Mouse (Mus musculus): ENCODE results near the gene Crocc2. TPM values are rescaled to one million over a fixed set of nuclear protein-coding genes. Genes with fewer than 3 reads are reported as not detected.

Gene Crocc2
- total and polyA plus RNA-seq, 3 experiments = 0.09 to 0.35 TPM; not detected in 1

DNA sequence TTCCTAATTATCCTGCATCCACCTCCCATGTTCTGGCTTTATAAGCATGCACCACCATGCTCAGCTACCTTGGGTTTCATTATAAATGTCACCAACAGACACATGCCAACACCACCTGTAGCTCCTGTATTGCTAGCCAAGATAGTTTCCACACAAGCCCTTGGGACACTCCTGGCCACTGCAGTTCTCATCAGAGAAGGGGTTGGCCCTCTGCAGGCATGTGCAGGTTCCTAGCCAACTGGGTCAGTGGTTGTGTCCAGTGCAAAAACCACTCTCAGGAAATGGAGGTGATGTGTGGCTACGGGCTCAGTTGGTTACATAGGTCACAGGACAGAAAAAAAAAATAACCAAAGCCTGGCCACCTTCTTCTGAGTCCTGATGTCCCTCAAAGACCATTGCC lies 25.7 kb upstream of the Crocc2 start:
- Histone ChIP-seq H3K4me1 (ENCODE audit: control insufficient read depth, insufficient read depth, low read length) (no peaks in the 10 kb centered on the region; the same call in 1 of the 2 replicates), H3K27me3 (ENCODE audit: control insufficient read depth, insufficient read depth, low read length) (no peaks in the 10 kb centered on the region), H3K4me3 (no peak overlapping the region), H3K9ac (ENCODE audit: low read depth, low read length) (no peak overlapping the region), H3K79me2 (replicated peaks; ENCODE audit: control insufficient read depth, insufficient read depth, low read length) (no peaks in the 10 kb centered on the region), H3K27ac (no peak overlapping the region), H3K36me3 (ENCODE audit: control insufficient read depth, insufficient read depth, low read length) (no peaks in the 10 kb centered on the region)
- intact Hi-C loops (cut with DNase I) = no loop called here
- WGBS = 39% methylated on average over 1 of the region's 1 CpGs
- DNase-seq = peak in 1 of 2 experiments; percentile 32
- TF ChIP-seq EP300 (IDR thresholded peaks at IDR 0.05; ENCODE audit: insufficient read depth, low read depth, low read length) (no peak), CTCF (IDR thresholded peaks at IDR 0.05) (no peak), POLR2A (IDR thresholded peaks at IDR 0.05; ENCODE audit: insufficient read depth, low read depth, low read length) (no peak)

DNA sequence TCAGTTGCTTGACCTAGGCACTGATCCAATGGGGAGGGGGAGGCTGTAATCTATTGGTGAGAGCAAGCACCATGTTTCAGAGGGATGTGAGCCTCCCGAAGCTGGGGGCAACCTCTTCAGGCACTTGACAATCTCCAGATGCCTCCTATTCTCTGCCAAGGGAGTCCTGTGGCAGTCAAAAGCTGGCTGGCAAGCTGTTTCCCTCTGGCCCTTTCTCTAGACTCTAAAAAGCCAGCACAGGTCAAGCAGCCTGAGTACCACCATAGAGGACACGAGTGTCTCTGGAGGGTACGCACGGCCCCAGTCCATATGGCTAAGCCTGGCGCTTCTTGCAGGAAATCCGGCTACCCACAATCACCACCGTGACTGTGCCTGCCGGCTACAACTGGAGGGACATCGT lies 24.3 kb upstream of the Crocc2 start:
- H3K27ac ChIP-seq = no peak overlapping the region
- H3K27me3 ChIP-seq (ENCODE audit: control insufficient read depth, insufficient read depth, low read length) = no peaks in the 10 kb centered on the region
- H3K4me3 ChIP-seq = no peak overlapping the region
- DNase-seq = peak in 1 of 2 experiments; percentile 58
- H3K79me2 ChIP-seq (replicated peaks; ENCODE audit: control insufficient read depth, insufficient read depth, low read length) = no peaks in the 10 kb centered on the region
- no peaks in the 10 kb centered on the region; the same call in 1 of the 2 replicates for H3K4me1 ChIP-seq (ENCODE audit: control insufficient read depth, insufficient read depth, low read length)
- no peak overlapping the region for H3K9ac ChIP-seq (ENCODE audit: low read depth, low read length)
- WGBS = 56% methylated on average over 9 of the region's 9 CpGs
- intact Hi-C loops (cut with DNase I) = no loop called here
- H3K36me3 ChIP-seq (ENCODE audit: control insufficient read depth, insufficient read depth, low read length) = no peaks in the 10 kb centered on the region
- TF ChIP-seq POLR2A (IDR thresholded peaks at IDR 0.05; ENCODE audit: insufficient read depth, low read depth, low read length) (no peak), CTCF (IDR thresholded peaks at IDR 0.05) (no peak), EP300 (IDR thresholded peaks at IDR 0.05; ENCODE audit: insufficient read depth, low read depth, low read length) (no peak)

DNA sequence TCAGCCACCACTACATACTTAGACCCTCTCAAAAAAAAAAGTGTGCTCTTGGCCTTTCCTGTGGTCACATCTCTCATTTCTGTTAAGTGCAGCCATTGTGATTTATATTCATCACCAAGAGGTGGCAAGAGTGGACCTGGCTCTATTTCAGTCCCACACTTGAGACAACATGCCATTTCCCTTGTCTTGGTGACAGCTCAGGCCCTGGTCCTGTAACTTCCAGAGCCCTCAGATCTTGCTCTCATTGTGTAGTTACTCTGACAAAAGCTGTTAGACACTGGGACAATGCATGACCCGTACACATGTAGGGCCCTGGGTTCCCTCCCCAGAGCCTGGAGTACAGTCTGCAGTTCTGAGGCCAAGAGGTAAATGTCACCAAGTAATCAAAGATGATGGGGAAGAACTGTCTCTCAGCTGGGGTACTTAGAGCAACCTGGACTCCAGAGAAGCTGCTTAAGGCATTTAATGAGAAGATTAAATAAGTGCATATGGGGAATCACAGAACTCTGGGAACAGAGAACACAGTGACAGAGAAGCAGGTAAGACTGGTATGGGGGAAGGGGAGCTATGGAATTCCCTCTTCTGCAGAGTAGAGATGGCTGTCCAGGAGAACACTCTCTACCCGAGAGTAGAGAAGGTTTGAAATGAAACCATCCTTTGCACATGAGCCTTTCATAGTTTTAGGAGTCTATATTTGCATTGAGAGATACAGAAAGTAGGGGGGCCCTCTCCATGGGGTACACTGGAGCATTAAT lies 17.4 kb upstream of the Crocc2 start:
- 46% methylated on average over 2 of the region's 2 CpGs for WGBS

DNA sequence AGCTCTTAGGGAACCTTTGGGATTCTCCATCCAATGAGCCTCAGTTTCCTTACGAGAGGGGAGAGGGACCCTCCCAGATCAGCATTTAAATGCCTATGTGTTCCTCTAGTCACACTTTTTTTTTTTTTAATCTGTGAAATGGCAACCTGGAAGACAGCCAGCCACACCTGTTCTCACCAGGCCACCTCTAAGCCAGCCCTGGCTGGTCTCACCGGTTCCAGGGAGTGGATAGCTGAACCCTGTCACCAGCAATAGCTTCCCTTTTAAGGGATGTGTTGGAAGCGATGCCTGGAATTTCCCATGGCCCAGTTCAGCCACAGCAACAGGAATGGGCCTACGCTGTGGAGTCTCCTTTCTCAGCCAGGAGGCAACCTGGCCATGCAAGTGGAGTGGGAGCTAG lies 11.0 kb upstream of the Crocc2 start:
- H3K9ac ChIP-seq (ENCODE audit: low read depth, low read length) = no peak overlapping the region
- 64% methylated on average over 4 of the region's 4 CpGs for WGBS
- H3K36me3 ChIP-seq (ENCODE audit: control insufficient read depth, insufficient read depth, low read length) = no peaks in the 10 kb centered on the region
- no peak overlapping the region for H3K27ac ChIP-seq
- no peak overlapping the region for H3K4me3 ChIP-seq
- H3K27me3 ChIP-seq (ENCODE audit: control insufficient read depth, insufficient read depth, low read length) = no peaks in the 10 kb centered on the region
- intact Hi-C loops (cut with DNase I) = no loop called here
- H3K79me2 ChIP-seq (replicated peaks; ENCODE audit: control insufficient read depth, insufficient read depth, low read length) = no peaks in the 10 kb centered on the region
- TF ChIP-seq EP300 (IDR thresholded peaks at IDR 0.05; ENCODE audit: insufficient read depth, low read depth, low read length) (no peak), CTCF (IDR thresholded peaks at IDR 0.05) (no peak), POLR2A (IDR thresholded peaks at IDR 0.05; ENCODE audit: insufficient read depth, low read depth, low read length) (no peak)
- DNase-seq = no peak
- no peaks in the 10 kb centered on the region for H3K4me1 ChIP-seq (ENCODE audit: control insufficient read depth, insufficient read depth, low read length)

More for the DNA sequence above, 17.4 kb upstream of the Crocc2 start:
- intact Hi-C loops (cut with DNase I) = no loop called here
- Histone ChIP-seq H3K36me3 (ENCODE audit: control insufficient read depth, insufficient read depth, low read length) (no peaks in the 10 kb centered on the region), H3K79me2 (replicated peaks; ENCODE audit: control insufficient read depth, insufficient read depth, low read length) (no peaks in the 10 kb centered on the region), H3K4me1 (ENCODE audit: control insufficient read depth, insufficient read depth, low read length) (no peaks in the 10 kb centered on the region), H3K27ac (no peak overlapping the region), H3K4me3 (no peak overlapping the region), H3K27me3 (ENCODE audit: control insufficient read depth, insufficient read depth, low read length) (no peaks in the 10 kb centered on the region), H3K9ac (ENCODE audit: low read depth, low read length) (no peak overlapping the region)
- TF ChIP-seq CTCF (IDR thresholded peaks at IDR 0.05) (no peak), EP300 (IDR thresholded peaks at IDR 0.05; ENCODE audit: insufficient read depth, low read depth, low read length) (no peak), POLR2A (IDR thresholded peaks at IDR 0.05; ENCODE audit: insufficient read depth, low read depth, low read length) (no peak)
- DNase-seq = no peak

GRCm38 (mm10) chr1:93158916-93159315 lies 9.6 kb upstream of the Crocc2 start:
- no peak for TF ChIP-seq POLR2A (IDR thresholded peaks at IDR 0.05; ENCODE audit: insufficient read depth, low read depth, low read length)
- TF ChIP-seq EP300 (IDR thresholded peaks at IDR 0.05; ENCODE audit: insufficient read depth, low read depth, low read length) = no peak
- no peak for TF ChIP-seq CTCF (IDR thresholded peaks at IDR 0.05)
- no peaks in the 10 kb centered on the region for H3K36me3 ChIP-seq (ENCODE audit: control insufficient read depth, insufficient read depth, low read length)
- no peak overlapping the region for H3K4me3 ChIP-seq
- 78% methylated on average over 8 of the region's 8 CpGs for WGBS
- no peak for DNase-seq
- intact Hi-C loops (cut with DNase I) = no loop called here
- H3K9ac ChIP-seq (ENCODE audit: low read depth, low read length) = no peak overlapping the region
- no peaks in the 10 kb centered on the region for H3K4me1 ChIP-seq (ENCODE audit: control insufficient read depth, insufficient read depth, low read length)
- no peaks in the 10 kb centered on the region for H3K79me2 ChIP-seq (replicated peaks; ENCODE audit: control insufficient read depth, insufficient read depth, low read length)
- H3K27ac ChIP-seq = no peak overlapping the region
- no peaks in the 10 kb centered on the region for H3K27me3 ChIP-seq (ENCODE audit: control insufficient read depth, insufficient read depth, low read length)

Data from heart, adult 2 months (tissue).